Mouse (Mus musculus) olfactory bulb, adult 2 months (tissue): ENCODE measurements around the gene Nipbl.

Experiments used
- CTCF ChIP-seq: fragments of 200-500 bp; IDR thresholded peaks from 2 replicates; pipeline ENCODE4 v1.5.1; 2012; ENCODE audit warnings: low read depth, mild to moderate bottlenecking, low read length, moderate library complexity; ENCODE audit not compliant: insufficient read depth
- POLR2A ChIP-seq: fragments of 200-500 bp; IDR thresholded peaks from 2 replicates; pipeline ENCODE4 v1.6.1; 2012; ENCODE audit warnings: mild to moderate bottlenecking, low read depth, low read length, moderate library complexity; ENCODE audit not compliant: insufficient read depth

DNA sequence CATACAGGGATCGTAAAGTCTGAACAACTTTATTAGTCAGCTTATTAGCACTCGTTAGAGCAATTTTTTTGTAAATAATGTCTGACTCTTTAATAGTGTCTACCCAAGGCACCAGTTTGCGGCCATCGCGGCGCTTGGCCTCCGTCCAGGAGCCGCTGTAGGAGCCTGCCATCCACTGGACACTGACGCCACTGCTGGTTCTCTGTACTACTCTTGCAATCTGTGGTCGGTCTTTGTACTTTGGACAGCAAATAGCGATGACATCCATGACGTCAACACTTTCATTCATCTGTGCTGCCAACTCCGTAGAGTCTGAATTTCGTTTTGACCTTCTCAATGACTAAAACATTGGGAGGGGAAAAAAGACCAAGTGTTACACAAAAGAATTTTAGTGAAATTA lies 153.0 kb downstream of the Nipbl start:
- TF ChIP-seq CTCF, result no peak
- TF ChIP-seq POLR2A, result no peak
